Mouse (Mus musculus) ovary, postnatal 10 days (tissue): ENCODE data around the gene Mill2.
"Not testable (repeated sequence)": the region's sequence is repeated elsewhere in the genome, so short reads cannot be mapped to it uniquely, and the experiment has no call there.

ENCODE experiments used
- DNase-seq: peaks from one replicate; pipeline ENCODE4 v3.0.0; 2022; ENCODE audit warnings: low spot score

The Mill2 gene

DNA sequence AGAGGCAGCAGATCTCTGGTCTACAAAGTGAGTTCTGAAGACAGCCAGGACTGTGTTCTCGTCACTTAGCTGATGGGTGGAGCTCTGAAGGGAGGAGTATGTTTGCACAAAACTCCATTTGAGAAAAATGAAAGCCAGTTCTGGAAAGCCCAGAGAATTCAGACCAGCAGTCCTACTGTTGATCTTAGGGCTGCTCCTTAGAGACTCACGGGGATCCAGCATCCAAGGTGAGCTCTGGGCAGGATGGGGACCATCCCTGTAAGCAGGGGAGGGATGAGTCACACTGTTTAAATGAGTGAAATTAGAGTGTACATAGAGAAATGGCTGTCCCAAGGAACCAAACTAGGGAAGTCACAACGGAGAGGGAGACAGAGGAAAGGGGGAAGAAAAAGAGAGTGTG, at the start of gene Mill2:
Gene Mill2, plus strand, starts transcription at position 102 of the 400 bp plus-strand sequence.
- DNase-seq = no peak

DNA sequence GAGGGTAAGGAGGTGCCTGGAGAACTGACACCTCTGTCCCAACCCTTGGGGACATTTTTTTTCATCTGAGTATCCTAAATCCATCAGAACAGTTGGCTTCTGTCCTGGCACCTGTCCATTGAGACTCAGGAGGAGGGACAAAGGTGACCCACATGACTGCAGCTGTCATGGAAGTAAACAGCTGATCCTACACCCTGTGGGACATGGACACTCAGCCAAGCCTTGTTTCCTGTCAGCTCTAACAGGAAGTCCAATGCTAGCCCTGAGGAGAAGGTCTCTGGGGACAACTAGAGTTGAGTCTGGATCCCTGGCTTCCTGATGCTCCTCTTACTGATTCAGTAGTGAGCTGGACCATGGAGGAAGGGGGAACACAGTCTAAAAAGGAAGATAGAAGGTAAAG, 49.1 kb upstream of the Mill2 start:
- DNase-seq = not testable (repeated sequence)

DNA sequence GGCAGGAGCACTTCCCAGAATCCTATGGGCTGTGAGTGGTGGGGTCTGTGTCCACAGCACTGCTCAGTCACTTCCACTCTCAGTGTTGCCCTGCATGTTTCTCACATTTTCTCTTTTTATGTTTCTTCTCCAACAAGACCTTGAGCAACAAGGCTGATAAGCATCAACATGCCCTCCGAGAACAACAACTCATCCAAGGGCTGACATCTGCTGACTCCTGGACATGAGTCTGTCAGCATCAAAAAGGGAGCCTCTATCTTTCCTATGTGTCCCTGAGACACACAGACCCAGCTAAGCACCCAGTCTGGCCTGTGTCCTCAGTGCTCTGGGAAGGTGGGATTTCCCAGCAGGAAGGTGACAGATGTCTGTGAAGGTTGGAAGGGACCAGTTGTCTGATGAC, 41.3 kb upstream of the Mill2 start, which contains the start of gene Psg19:
Gene Psg19, minus strand, starts transcription at position 101 of the 400 bp plus-strand sequence.
- DNase-seq = no peak

DNA sequence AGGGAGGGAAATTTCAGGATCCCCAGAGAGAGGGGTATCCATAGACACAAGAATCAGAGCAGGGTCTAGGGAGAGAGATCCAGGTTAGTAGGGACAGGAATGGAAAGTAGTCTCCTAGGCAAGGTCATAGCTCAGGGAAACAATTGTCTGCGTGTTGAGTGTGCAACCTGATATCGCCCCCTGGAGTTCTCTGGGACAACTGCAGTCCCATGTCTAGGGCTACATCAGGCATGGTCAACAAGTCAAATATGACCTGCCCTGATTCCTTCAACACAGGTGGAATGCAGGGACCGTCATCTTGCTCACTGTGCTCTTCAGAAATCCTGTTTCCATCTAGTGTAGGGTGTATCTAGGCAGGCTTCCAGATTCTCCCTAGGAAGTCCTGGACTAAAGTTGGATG, 40.6 kb upstream of the Mill2 start:
- DNase-seq = no peak

DNA sequence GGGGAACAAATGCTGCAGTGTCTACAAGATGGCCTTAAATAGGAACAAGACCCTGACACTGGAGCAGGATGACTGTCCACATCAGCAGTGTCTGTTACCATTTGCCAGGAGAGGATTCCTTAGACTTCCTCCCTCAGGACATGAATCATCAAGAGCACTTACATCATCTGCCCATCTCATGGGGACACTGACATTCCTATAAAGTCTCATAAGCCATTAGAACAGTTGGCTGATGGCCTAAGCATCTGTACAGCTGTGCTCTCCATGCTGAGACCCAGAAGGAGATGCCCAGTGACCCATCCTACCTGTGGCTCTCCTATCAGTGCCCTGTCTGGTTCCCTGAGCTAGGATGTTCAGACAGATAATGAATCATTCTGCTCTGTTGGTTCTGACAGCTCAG, 36.2 kb upstream of the Mill2 start:
- no peak for DNase-seq

DNA sequence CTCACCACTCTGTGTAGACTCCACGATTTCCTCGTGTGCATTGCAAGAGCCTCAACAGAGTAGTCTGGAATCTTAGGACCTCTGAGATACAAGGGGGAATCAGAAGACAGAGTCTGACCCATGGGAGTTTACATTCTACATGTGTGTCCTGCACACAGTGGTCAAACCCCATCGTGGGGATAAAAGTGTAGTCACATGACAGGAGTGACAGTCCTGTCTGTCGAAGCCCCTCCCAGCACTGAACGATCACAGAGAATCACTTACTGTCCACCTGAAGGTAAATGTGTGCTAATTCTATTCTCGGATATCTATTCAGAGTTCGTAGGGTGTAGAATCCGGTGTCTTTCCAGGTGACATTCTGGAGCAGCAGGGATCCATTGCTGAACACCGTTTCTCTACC, 21.5 kb upstream of the Mill2 start:
- DNase-seq = no peak

DNA sequence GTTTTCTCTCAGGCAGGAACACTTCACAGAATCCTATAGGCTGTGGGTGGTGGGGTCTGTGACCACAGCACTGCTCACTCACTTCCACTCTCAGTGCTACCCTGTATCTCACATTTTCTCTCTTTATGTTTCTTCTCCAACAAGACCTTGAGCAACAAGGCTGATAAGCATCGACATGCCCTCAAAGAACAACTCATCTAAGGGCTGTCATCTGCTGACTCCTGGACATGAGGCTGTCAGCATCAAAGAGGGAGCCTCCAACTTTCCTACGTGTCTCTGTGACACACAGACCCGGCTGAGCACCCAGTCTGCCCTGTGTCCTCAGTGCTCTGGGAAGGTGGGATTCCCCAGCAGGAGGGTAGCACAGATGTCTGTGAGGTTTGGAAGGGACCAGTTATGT, 18.3 kb upstream of the Mill2 start, which contains the start of gene Psg17:
Gene Psg17, minus strand, starts transcription at position 101 of the 400 bp plus-strand sequence.
- no peak for DNase-seq

DNA sequence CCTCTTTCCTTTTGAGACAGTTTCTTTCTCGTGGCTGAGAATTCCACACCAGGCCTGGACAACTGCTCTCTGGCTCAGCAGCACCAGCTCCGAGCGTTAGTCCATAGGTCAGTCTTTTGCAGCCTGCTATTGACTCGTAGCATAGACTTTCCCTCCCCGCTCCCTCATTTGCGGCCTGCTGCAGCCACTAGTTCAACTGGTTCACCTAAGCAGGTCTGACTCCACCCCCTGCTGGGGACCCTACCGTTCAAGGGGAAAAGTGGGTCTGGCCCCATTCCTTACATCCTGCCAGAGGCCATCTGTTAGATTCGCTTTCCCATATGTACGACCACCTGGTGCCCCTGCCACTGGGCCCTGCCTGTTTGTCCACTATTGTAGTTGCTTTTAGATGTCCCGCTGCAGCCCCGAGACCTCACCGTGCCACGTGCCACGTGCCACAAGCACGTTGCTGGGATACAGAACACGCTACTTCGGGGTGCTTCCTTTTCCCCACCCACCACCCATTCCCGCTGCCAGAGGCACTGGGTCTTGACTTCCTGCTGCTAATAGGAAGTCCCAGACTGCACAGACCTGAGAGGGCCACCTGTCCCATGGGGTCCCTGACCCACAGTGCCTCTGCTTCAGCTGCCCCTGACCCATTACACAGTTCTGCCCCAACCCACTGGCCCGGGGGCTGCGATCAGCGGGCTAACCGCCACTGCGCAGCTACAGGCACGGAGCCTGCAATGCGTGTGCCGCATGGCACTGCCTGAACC, 11.8 kb upstream of the Mill2 start:
- no peak for DNase-seq

DNA sequence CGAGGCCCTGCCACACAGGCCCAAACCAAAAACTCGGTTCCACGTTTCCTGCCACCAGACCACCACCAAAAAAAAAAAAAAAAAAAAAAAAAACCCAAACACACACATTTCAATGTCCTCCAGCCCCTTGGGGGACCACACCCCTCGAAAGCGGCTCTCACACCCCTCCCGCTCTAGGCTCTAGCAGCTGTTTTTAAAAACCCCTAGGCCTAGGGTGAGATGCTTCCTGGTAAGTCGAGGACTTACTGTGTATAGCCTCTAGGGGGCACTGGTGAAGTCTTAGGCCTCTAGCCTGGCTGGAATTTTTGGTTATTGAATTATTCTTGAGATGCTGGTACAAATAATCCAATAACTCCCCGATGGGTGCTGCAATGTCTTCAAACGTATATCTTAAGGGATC, 11.2 kb upstream of the Mill2 start:
- no peak for DNase-seq

DNA sequence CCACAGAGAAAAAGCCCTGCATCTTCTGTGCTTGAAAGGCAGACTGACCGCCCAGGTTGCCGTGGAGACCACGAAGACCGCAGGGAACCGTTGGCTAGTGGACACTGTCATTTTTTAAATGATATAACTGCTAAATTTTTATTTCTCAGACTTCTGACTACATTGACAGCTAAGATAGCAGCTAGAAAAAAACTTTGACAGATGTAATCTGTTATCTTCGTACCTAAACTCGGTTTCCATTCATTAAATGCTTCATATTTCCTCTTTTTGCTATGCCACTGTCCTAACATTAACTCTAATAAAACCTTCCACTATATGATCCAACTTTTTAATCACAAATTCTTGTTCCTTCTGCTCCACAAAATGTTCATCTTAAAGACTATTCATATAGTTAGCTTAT, 10.2 kb upstream of the Mill2 start:
- DNase-seq = no peak

DNA sequence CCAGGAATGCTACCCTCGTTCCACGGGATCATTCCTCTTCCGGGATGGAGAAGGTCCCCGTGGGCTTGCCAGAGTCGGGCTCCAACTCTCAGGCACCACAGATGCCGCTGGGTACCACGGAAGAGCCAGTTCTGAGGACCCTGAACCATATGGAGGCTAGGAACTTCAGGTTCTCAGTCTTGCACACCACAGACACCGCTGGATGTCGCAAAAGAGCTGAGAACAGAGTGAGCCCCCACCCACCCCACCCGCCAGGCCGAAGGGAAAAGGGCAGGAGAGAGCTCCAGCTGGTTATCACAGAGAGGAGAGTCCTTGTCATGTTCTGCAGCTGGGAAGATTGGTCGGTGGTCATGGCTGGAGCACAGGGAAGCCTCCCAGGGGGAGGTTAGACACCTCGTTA, 7.5 kb upstream of the Mill2 start:
- DNase-seq = no peak

DNA sequence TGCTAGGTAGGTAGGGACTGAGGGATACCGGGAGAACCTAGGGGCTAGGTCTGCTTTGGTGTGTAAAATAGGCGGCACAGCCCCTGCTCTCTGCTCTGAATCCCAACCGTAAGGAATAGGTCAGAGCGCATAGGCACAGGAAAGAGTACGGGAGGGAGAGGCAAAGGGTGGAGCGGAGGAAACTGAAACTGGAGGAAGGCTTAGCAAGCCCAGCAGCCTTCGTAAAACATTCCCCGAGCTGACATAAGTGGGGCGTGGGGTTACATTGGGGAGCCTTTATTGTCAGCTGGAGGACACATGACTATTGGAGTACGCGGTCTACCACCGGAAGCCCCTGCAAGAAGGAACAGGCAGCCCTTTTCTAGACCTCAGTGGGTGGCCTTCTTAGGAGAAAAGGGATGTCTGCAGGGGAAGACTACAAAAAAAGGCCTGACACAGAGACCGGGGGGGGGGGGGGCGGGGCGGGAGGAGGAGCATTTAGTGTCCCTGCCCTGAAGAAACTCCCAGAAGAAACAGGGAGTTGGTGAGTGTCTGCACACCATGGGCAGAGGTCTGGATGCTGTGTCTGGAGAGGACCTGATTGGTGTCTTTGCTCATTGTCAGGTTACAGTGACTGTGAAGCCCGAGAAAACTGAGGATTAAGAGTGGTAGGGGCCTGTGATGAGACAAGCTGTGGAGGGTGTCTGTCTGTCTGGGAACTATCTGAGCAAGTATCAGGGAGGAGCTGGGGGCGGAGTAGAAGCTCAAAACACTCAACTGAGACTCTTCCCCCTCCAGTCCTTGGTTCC, 814 bp downstream of the Mill2 start:
- peak; percentile 22 for DNase-seq

DNA sequence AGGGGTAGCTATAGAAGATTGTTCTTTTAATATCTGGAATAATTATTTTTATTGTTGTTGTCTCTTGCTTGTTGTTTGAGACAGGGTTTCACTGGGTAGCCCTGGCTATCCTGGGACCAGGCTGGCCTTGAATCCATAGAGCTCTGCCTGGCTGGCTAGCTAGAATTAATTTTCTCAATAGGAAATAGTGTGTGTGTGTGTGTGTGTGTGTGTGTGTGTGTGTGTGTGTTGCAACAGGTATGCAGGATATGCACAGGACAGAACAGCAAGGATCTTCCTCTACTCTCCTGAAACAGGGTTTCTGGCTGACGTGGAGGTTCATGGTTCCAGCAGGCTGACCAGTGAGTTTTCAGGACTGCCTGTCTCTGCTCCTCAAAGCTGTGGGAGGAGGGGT, 1.4 kb downstream of the Mill2 start:
- no peak for DNase-seq

DNA sequence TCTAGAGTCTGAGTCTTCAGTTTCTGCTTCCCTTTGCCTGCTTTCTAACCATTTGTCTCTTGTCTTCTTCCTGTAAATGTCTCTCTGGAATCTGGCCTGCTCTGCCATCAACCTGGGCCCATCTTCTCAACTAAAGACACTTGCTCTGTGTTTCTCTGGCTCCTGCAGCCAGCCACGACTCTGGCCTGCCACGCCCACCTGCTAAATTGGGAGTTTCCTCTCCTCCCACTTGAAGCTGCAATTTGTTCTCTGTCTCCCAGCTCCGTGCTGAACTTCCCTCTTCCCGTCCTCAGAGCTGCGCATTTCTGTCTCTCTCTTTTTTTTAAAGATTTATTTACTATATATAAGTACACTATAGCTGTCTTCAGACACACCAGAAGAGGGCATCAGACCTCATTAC, 5.0 kb downstream of the Mill2 start:
- DNase-seq = no peak

DNA sequence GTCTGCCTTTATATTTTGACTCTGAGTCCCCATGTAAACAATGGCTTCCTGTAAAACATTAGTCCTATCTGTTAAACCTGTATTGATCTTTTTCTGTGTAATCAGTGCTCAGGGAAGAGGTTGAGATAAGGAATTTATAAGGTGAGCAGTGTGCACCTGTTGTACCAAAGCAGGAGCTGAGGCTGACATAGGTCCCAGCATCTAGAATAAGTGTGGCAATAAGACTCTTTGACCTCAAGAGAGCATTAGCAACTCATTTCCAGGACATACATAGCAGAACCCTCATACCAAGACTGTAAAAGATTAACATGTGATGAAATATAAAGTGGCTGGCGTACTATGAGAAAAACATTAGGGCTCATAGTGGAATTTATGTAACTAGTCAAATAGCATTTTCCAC, 8.6 kb downstream of the Mill2 start:
- DNase-seq = no peak

DNA sequence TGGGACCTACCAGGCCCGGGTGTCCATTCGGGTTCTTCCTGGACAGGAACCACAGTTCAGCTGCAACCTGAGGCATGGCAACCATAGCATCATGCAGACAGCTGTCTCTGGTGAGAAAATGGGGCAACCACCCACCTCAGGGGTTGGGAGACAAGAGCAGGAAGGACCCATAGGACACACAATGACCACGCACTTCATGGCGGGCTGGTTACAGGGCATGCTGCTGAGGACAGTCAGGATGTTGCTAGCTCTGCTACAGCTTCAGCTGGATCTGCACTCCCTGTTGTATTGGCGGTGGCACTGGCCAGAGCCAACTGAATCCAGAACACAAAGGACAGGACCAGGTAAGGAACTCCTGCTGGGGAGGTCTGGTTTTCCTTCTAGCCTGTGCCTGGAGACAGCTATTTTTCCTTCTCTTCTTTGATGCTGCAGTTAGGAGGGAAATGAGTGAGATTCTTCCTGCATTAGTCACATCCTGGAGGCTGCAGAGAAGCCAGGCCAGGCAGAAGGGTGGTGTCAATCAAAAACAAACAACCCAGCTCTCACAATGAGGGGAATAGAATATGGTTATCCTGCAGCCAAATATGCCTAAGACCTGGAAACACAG, 18.6 kb downstream of the Mill2 start:
- DNase-seq = no peak

DNA sequence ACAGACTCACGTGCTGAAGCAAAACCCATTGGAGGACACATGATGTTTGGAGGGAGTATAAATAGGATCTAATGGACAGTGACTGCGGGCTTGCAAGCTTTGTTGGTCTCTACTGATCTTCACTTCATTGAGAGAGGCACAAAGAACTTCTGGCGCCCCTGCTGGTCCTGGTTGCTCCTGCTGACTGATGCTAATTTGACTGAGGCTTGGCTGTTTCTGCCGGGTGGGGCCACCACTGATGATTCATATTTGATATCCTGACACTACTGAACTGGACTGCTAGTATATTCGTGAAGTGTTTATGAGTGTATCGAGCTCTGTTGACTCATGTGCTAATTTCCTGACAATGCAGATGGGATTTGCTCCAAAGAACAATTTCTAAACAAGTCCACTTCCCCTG, 23.0 kb downstream of the Mill2 start:
- no peak for DNase-seq

DNA sequence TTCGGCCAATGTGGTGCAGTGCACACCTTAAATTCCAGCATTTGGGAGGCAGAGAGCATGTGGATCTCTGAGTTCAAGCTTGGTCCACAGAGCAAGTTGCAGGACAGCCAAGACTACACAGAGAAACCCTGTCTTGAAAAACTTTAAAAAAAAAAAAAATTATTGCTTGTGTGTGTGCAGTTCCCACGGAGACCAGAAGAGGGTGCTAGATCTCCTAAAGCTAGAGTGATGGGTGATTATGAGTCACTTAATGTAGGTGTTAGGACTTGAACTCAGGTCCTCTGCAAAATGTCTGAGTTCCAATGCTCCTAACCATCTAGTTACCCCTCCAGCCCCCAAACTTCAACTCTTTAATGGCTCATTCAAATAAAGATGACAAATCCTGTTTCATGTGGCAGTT, 28.7 kb downstream of the Mill2 start:
- no peak for DNase-seq

DNA sequence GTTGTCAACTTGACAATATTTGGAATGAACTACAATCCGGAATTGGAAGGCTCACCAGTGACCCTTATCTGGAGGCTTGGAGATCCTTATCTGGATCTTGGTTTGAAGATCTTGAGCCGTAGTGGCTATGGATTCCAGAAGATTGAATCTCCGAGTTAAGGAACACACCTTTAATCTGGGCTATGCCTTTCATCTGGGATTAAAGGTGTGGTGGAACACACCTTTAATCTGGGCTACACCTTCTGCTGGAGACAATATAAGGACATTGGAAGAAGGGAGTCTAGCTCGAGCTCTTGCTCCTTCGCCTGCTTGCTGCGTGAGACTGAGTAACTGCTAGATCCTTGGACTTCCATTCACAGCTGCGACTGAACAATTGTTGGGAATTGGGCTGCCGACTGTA, 31.3 kb downstream of the Mill2 start, which contains the start of gene Pglyrp1:
Gene Pglyrp1, plus strand, starts transcription at position 301 of the 400 bp plus-strand sequence.
- DNase-seq = not testable (repeated sequence)

DNA sequence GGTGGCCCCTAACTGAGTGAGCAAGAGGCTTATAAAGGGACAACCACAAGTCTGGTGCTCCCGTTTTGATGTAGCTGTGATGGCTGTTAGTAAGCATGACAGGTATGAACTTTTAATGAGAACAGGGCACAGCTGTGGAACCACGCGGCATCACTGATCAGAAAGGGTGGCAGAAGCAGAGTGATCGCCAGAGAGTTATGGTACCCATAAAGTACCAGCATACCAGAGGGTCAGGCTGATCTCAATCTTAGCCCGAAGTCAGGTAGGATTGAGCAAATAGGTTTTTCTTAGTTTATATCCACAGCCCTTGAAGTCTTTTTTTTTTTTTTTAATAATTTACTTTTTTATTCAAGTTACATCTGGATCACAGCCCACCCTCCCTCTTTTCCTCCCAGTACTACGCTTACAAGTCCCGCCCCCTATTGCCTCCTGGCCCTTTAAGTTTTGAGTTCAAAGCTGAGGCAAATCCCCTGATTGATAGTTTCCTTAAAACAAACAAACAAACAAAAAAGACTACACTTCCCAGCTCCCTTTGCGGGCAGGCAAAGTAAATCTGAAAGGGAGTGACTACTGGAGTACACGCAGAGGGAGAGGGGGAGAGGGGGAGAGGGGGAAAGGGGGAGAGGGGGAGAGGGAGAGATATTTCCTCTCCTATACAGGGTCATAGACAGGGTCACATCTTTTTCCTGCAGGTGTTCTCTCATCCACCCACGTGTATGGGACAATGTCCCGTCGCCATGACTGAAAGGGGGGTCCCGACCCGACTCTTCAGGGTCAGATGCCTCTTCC, 32.4 kb downstream of the Mill2 start:
- DNase-seq = no peak

DNA sequence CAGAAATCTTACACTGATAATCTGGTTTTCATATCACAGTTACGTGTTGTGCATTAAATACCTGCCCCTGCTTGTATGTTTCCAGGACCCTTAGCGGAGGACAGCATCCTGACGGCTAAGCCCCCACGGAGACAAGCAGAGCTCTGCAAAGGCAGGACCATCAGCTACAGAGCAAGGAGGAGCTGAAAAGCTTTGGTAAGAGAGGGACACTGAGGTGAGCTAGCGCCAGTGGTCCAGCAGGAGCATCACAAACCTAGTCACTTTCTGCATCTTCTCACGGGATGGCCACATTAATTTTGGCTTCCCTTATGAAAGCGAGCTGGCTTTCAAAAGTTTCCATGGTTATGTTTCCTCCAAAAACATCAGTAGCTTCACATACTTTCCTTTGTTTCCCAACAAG, 33.0 kb downstream of the Mill2 start:
- DNase-seq = no peak

DNA sequence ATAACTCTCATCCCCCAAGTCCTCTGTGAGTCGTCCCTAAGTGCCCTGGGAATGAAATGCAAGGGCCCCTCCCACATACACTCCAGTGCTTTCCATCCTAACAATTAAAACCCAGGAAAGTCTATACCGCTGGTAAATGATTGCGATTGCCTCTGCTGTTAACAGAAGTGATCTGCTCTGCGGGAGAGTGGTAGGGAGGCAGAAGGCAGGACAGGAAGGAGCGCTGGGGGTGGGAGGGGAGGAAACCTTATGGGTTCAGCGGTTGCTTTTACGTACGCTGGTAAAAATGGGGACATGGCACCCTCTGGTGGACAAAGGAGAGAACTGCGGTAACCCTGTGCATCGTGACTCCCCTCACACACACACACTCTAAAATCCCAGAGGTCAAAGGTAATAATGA, 33.5 kb downstream of the Mill2 start:
- no peak for DNase-seq
